Mouse (Mus musculus) cerebellum, postnatal 25 days (tissue): ENCODE data around the gene Gucy2f.
"Not testable (repeated sequence)": the region's sequence is repeated elsewhere in the genome, so short reads cannot be mapped to it uniquely, and the experiment has no call there.

ENCODE experiments used
- DNase-seq, 2 experiments: peaks; one replicate each; pipeline ENCODE4 v3.0.0; 2021; ENCODE audit warnings: mixed read lengths in 2 of 2

Gene Gucy2f

DNA sequence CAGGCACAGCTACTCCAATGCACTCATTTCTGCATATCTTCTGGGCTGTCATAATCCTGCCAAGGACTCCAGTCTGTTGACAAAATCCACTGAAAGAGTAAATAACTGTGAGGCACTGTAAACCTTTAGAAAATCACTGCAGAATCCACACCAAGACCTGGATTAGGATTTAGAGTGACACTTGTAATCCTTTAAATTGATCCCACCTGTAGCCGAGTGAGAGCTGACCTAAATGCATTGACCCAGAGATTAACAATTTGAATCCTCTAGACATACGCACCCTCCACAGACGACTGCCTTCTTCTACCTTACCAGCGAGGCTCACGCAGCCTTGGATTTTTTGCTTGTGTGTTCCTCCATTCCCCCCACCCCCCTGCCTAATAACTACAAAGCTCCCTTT, at the start of gene Gucy2f:
TSS of gene Gucy2f (minus strand) at position 101 of the 400 bp plus-strand sequence.
- no peak for DNase-seq

DNA sequence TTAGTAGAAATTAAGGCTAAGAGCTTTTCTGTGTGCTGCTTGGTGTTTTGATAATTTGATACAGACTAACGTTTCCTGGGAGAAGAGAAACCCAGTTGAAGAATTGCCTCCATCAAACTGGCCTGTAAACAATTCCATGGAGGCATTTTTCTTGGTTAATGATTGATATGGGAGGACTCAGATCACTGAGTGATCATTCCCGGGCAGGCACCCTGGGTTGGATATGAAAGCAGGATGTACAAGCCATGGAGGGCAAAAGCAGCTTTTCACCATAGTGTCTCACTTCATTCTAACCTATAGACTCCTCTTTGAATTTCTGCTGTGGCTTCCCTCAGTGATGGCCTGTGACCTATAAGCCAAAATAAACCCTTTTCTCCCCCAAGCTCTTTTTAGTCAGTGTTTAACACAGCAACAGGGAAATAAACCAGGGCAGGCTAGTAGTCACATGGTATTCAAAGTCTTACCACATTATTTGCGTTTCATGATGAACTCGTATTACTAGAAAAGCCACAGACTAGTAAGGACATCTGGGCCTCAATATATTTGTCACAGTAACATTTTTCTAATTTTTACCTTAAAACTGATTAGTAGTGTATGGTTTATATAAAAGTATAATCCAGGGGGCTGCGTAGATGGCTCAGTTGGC, 49.1 kb upstream of the Gucy2f start:
- no peak for DNase-seq

DNA sequence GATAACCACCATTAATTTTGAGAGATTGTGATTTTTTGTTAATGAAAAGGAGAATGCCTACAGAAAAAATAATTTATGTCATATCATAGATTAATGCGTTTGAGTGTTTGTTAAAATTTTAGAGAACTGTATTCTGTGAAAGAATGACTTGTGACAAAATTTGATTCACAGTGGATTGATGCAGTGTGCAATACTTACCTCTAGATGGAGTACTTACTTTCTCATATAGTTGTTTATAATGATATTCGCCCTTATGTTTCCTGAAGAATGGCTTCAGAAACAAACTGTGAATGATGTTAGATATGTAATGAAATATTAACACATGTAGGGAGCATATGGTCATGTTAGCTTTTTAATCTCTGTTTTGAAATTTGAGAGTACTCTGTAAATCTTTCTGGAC, 40.4 kb upstream of the Gucy2f start:
- no peak for DNase-seq

DNA sequence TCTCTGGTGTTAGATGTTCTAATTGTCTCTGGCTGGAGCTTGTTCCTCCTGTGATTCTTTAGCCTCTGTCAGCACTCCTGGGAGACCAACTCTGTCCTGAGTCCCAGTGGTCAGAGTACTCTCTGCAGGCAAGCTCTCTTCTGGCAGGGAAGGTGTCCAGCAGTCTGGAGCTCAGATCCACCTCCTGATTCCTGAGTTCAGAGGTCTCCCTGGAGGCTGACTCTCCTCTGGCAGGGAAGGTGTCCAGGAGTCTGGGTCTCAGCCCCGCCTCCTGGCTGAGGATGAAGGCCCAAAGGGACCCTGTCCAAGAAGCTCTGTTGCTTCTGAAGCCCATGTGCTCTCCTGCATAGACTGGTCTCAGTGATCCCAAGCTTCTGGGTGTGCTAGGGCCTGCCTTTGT, 39.4 kb upstream of the Gucy2f start:
- not testable (repeated sequence) for DNase-seq

DNA sequence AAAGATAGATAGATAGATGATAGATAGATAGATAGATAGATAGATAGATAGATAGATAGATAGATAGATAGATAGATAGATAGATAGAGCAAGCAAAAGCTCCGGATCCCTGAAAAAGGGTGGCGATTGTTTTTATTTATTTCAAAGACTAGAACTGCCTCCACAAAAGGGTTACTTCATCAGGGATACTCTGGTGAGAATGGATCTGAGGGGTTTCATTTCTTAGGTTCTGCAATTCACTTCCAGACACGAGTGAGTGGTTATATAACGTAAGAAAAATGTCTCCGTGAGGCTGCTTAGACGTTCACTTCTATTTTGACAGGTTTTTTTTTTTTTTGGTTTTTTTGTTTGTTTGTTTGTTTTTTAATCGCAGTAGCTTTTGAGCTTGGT, 32.0 kb upstream of the Gucy2f start:
- DNase-seq, result no peak

DNA sequence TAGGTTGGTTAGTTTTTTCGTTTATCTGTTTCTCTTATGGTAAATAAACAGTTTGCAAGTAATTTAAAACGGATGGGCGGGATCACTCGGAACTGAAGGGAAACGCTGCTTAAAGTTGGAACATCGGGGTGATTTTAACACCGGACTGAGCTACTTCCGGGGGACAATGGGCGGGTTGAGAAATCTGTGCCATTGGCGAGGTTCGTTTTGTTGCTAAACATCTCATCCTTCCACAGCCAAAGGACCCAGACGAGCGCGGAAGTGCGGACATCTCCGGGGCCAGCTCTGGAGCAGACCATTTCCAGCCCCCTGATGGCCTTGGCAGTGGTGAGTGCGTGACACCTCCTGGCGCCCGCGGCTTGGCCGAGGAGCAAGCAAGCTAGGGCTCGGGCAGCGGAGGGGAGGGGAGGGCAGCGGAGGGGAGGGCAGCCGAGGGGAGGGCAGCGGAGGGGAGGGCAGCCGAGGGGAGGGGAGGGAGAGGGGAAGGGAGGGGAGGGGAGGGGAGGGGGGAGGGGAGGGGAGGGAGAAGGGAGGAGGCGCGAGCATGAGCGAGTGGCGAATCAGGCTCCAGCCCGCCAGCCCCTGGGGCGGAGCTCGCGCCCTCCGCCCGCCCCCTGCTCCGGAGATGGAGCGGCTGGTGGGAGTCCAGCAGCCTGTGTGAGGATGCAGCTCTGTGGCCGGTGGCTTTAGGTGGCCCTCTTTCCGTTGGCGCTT, 31.5 kb upstream of the Gucy2f start:
- DNase-seq, result peak; percentile 80 to 88

DNA sequence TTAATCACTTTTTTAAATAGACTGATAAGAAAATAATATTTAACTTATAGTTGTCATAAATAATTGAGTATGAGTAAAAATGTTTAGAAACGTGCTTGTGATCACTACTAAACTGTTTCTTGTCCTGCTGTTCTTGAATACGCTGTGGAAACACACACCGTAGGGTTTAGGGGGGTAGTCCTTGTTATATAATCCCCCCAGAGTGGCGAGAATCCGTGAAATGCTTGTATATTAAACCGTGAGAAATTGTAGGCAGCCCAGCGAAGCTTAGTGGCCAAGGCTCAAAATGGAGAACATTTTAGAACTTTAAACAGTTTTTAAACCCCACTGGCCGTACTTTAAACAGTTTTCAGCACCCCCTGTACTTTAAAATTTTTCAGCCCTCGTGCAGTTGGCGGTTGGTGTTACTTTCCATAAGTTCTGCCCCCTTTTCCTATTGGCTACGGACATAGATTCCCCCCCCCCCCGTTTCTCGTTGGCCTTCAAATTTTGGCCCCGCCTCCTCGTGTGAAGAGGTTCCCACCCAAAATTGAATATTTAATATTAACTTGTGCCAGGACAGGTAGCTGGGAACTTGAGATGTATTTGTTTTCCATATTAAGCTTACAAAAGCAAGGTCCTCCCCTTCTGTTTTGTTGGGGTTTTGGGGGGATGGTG, 30.8 kb upstream of the Gucy2f start:
- peak in 1 of 2 experiments; percentile 45 for DNase-seq

DNA sequence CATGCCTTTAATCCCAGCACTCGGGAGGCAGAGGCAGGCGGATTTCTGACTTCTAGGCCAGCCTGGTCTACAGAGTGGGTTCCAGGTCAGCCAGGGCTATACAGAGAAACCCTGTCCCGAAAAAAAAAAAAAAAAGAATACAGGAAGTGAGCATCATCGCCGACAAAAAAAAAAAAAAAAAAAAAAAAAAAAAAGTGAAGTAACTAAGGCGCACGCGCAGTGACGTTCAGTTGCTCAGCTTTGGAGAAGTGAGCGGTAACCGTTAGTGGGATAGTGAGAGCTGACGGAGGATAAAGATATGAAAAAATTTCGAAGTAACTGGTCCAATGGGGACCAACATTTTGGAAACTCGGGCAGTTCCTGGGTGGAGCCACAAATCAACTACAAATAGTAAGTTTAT, 29.8 kb upstream of the Gucy2f start, which contains the start of gene Nxt2:
TSS of gene Nxt2 (plus strand) at position 229 of the 400 bp plus-strand sequence.
- DNase-seq, result no peak

DNA sequence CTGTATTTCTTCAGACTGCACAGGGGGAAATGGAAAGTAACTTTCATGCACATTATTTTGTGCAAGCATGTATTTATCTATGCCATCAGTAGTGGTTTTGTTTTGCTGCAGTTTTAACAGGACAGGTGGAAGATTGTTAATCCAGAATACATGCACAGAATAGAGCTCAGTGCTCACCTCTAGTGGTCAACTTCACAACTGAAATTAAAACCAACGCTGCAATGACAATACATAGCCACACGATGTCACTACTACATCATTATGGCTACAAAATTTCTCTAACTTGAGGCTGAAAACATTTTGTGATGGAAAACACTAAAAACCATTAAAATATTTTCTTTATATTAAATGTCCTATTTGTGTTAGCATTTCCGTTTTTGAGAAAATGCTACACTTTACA, 3.6 kb upstream of the Gucy2f start:
- peak; percentile 31 to 55 for DNase-seq

DNA sequence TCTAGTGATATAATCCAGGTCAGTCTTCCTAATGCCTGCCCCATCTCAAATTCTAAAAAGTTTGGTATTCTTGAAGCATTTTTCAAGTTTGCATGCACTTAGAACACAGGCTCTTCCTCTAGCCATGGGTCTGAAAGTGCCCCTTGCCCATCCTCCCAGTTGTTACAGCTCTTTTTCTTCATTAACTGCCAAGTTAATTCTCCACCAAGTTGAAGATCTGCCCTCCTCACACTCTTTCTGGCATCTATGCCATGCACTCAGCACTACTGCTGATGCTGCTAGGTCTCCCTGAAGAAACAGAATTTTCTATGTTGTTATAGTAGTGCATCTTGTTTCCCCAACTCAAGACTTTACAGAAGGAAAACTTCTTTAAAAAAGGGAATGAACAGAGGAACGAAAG, 1.2 kb downstream of the Gucy2f start:
- no peak for DNase-seq

DNA sequence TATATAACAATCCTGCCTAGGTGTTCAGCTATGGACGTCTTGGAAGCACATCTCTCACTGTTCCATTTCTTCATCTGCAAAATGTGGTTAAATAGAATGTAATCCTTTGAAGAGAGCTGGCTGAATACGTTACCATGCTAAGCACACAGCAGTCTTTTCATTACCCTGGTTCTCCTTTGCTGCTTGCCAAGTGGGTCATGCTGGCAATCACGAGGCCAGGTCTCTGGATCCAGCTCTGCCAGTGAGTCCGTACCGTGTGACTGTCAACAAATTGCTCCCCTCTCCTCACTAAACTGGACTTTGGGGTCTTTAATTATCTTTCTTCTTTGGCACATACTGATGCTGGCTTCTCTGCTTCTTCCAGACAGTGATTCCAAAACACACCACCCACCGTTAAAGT, 2.3 kb downstream of the Gucy2f start:
- peak; percentile 13 to 36 for DNase-seq

DNA sequence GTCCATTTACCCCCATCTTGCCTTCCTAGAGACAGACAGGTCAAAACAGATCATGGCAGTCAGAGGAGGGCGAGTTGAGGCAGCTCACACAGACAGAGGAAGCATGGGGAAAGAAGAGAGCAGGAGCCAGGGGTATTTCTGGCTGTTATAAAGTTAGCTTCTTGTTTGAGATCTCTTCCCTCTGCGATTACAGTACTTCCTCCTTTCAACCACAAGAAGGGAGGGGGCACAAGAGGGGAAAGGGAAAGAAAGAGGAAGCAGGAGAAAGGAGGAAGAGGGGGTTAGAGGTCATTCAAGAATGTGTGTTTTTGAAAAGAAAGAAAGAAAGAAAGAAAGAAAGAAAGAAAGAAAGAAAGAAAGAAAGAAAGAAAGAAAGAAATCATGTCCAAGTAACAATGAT, 6.4 kb downstream of the Gucy2f start:
- DNase-seq, result no peak

DNA sequence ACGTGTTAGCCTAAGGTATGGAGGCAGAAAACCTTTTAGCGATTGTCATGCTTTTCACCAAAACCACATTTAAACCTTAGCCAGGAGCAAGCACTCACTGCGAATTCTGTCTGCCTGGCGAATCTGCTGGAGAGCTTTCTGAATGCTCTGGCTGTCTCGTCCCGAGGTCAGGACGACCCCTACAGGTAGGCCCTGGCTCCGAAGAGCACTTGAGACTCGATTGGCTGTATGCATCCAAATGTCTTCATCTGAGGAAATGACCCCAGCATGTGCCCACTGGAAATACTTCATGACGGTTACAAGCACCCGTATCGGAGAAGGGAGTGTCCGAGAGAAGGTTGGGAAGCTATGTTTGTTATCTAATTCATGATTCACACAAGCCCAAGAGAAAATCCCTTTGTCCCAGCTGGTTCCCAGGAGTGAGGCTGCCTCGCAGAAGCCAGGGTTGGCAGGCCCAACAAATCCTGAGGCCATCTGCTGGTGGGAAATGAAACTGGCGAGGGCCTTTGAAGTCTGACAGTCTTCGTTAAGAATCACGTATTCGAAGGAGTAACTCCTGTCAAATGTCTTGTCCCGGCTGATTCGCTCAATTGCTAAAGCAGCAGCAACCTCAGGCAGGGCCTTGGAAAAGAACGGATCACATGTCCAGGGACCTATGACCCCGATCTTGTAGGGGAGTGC, 7.6 kb downstream of the Gucy2f start:
- peak; percentile 58 to 71 for DNase-seq

DNA sequence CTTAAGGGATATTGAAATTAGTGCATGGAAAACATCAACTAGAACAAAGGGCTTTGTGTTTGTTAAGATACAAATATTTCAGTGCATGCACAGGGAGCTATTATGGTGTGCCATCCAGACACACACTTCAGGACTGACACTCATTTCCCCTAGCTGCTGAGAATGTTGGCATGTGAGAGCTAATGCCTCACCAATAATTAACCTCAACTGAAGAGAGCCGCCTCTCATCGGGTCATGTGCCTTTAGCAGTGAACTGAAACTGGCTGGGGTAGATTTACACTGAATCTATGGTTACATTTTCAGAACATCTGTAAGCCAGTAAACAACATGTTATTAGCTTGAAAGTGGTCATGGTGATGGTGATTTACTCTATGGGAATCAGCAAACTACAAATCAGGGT, 14.7 kb downstream of the Gucy2f start:
- DNase-seq, result no peak

DNA sequence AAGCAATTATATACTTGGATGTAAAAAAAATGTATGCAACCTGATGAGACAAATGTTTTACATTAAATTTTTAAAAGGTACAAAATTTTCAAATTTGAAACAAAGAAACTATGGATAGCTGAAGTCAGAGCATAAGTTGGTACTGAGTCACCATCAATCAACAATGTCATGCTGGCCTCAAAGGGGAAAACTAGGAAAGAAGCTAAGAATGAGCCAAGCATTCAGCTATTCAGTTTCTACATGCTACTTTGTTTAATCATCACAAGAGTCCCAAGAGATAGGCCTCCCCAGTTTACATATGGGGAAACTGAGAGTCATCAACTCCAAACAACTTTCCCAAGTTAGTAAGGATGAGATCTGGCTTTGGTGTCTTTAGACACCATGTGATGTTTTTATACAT, 19.8 kb downstream of the Gucy2f start:
- no peak for DNase-seq

DNA sequence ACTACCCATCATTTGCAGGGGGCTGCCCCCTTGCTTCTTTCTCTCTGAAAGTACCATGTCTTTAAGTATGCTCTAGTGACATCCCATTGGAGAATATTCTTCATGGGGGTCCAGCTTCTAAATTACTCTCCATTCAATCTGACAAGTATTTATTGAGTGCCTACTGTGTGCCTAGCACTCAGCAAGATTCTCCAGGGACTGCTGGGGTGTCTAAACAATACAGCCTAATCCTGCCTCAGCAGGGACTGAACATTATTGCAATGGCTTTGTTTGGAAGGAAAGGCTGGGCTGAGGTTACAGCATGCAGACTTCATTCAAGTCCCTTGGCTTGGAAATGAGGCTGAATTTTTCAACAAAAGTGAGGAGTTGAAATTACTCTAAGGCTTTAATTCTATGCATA, 81.0 kb downstream of the Gucy2f start:
- DNase-seq, result no peak

DNA sequence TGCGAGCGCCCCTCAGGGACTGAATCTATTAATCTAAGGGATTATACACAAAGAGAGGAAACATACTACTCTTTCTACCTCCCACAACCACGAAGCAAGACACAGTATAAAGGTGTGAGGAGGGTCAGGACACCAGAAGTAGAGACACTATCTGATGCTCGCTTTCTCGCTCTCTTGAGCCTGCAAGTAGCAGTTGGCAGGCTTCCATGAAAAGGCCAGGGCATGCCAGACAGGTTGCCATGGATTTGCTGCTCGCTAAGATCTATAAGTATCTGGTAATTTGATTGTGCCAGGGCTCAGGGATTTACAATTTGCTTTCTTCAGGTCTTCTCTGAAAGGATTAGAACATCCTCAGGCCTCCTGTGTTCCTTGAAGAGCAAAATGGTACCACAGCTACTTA, 85.5 kb downstream of the Gucy2f start:
- peak in 1 of 2 experiments; percentile 19 for DNase-seq

DNA sequence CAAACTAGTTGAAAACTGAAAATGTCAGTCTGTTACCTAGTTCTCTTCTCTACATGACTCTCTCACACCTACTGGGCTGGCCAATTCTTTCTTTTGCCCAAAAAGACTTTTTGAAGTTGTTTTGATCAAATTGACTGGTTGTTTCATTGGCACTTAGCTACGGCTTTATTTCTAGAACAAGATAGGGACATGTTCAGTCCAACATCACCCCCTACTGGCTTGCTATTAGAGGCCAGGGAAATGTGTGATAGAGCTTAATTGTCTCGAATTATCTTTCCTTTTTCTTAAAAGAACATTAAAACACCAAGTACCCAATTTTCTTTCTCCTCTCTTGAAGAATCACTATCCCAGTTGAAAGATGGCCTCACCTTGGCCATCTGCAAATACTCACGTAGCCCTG, 99.8 kb downstream of the Gucy2f start:
- DNase-seq, result peak in 1 of 2 experiments; percentile 16

DNA sequence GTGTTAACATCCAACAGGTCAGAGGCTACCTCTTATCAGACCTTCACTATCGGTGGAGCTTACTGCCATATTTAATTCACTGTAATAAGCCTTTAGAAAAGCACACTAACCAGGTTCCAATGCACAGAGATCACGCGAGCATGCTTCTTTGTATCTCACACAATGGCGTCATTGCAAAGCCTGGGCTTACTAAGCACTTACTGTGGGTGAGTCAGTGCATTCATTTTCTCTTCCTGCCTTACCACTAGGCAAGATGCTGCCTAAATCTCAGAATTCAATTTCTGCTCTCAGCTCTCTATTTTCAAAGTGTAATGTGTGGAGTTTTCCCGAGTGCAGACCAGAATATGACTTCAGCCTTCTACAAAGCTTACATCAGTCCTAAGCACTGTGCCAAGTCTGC, 101.2 kb downstream of the Gucy2f start:
- DNase-seq, result no peak

DNA sequence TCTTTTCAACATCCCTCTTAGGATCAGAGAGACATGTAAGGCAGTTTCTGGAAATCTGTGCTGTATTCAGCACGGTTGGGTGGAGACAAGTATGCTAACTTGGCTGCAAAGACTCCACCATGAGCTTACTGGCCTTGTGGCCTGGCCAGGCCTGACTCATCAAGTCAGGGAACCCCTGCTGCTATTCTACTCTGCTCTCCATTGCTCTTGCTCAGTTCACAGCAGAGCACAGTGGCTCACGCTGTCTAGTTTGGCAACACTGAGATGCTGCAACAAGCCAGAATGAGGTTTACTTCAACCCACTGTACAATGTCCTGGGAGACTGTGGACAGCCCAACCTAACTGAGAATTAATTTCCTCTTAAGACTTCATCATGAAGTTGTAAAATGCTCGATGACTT, 134.1 kb downstream of the Gucy2f start:
- peak; percentile 5 to 55 for DNase-seq
